Comparison of ENCODE assay signal across 16 mouse cellular contexts in genomic region chrX:73970781-73971180, GRCm38 (mm10).
"Had no signal": no experiment of that assay in that cellular context is flagged by ENCODE, and none has a peak within 500 bp of the region (broad histone marks: within the 10 kb centered on the region; RNA-seq: fewer than 3 reads in every experiment).

No protein-coding gene starts in this region.

- H3K9ac ChIP-seq: lung, embryonic 15.5 days; midbrain, embryonic 13.5 days; stomach, embryonic 15.5 days had no signal

- H3K36me3 ChIP-seq: lung, embryonic 15.5 days; midbrain, embryonic 10.5 days; midbrain, embryonic 13.5 days; stomach, embryonic 15.5 days had no signal

- H3K27ac ChIP-seq: kidney, postnatal 0 days; layer of hippocampus, adult 2 months; lung, embryonic 15.5 days; midbrain, embryonic 10.5 days; midbrain, embryonic 13.5 days; stomach, embryonic 15.5 days had no signal

- H3K4me2 ChIP-seq: lung, embryonic 15.5 days; midbrain, embryonic 13.5 days; stomach, embryonic 15.5 days had no signal

- H3K27me3 ChIP-seq: lung, embryonic 15.5 days; midbrain, embryonic 13.5 days; stomach, embryonic 15.5 days had no signal

- H3K4me3 ChIP-seq: layer of hippocampus, adult 2 months; lung, embryonic 15.5 days; megakaryocyte, embryonic 14.5 days; midbrain, embryonic 10.5 days; midbrain, embryonic 13.5 days; stomach, embryonic 15.5 days had no signal

- H3K4me1 ChIP-seq: midbrain, embryonic 13.5 days; stomach, embryonic 15.5 days had no signal

- DNase-seq: kidney, adult 2 months; kidney, postnatal 25 days; layer of hippocampus, adult 9-11 months; lung, adult 18-20 months; lung, postnatal 10 days; lung, postnatal 36 days; right cerebral cortex, postnatal 4 days; thymus, postnatal 25 days had no signal

- ATAC-seq: intestine, postnatal 0 days; midbrain, embryonic 13.5 days had no signal

- H3K9me3 ChIP-seq: lung, embryonic 15.5 days; midbrain, embryonic 13.5 days; stomach, embryonic 15.5 days had no signal
